Mouse (Mus musculus) embryonic fibroblast, embryonic 13.5 days (primary cell): ENCODE results near the gene Rasgef1a.

Experiments used
- CTCF ChIP-seq: IDR thresholded peaks from 2 replicates; pipeline ENCODE4 v1.5.1; 2011; ENCODE audit warnings: mild to moderate bottlenecking, control low read depth, low read length, moderate library complexity, borderline replicate concordance; ENCODE audit not compliant: insufficient read depth
- POLR2A ChIP-seq: IDR thresholded peaks from 2 replicates; pipeline ENCODE4 v1.6.1; 2011; ENCODE audit warnings: low read depth, mild to moderate bottlenecking, control low read depth, low read length, moderate library complexity

DNA sequence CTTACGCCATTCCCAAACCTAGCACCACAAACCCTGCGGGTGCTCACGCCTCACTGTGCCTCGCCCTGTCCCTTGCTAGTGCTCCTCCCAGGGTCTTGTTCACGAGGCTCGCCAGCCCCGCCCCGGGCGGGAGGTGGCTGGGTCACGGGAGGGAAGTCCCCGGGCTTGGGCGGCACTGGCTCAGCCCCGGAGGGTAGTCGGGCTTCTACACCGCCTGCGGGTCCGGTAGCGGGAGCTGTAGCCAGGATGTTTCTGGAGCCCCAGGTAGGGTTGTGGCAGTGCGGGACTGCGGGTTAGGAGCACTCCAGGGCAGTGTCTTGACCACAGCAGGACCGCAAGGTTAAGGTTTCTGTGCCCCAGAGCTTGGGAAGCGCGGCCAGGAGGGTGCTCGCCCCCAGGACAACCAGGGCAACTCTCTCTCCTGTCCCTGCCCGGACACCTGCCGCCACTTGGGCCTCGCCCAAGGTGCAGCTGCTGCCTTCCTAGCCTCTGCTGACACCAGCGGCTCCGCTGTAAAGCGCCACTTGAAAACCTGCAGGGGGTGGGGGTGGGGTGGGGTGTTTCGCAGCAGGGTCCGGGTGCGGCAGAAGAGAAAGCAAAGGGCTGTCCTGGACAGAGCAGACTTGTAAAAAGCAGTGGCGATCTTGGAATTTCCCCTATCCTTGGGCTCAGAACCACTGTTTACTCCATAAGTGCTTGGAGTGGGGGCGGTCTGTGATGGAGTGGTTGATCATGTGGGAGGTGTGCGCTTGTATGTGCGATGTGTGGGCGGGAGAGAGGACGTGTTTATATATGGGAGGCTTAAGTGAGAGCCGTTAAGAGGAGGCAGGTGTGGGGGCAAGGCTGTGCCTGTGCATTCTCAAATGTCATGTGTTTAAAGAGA lies 55.2 kb downstream of the Rasgef1a start:
- TF ChIP-seq CTCF, result no peak
- no peak for TF ChIP-seq POLR2A
